Mouse (Mus musculus): ENCODE results near the gene Galm. TPM values are rescaled to one million over a fixed set of nuclear protein-coding genes. Genes with fewer than 3 reads are reported as not detected.

Gene Galm
- polyA plus RNA-seq, 1 experiment from 2014 or later, result 73.5 TPM

DNA sequence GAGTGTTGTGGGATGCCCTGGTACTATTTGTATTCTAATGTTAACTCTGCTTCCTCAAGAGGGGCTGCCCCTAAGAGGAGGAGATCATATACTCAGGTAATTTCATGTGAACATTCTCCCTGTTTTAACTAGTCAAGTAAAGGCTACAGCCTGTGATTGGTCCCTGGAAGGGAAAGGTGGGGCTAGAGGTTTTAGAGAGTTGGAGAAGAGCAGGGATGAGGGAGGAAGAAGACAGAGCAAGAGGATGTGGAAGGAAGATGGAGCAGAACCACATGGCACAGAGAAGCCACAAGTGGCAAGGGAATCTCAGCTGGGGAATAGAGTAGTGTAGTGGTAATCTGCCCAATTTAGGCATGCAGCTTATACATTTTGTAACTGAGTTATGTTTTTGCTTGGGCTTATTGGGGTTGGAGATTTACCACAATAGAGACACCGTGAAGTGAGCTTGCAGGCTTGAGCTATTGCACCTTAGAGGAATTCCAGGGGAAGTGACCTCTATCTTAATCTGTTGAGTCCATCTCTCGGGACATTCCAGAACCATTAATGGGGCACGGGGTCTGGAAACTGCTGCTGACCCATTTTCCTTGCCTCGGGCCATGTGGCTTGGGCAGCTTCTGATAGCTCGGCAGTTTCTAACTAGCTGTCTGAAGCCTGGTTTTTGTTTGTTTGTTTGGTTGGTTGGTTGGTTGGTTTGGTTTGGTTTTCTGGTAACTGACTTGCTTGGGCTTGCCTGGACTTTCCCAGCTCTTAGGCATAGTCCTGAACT, 2.1 kb upstream of the Galm start:
- no peak overlapping the region for H3K4me2 ChIP-seq (replicated peaks; ENCODE audit: low read depth)
- H3K4me1 ChIP-seq (replicated peaks; ENCODE audit: control insufficient read depth, insufficient read depth, low read length), result no peaks in the 10 kb centered on the region
- no peaks in the 10 kb centered on the region for H3K9me3 ChIP-seq (ENCODE audit: control insufficient read depth)
- no peak overlapping the region for H3K4me3 ChIP-seq (ENCODE audit: low read depth, low read length)
- TF ChIP-seq CTCF (IDR thresholded peaks at IDR 0.05; ENCODE audit: low read depth), result no peak
- H3K27ac ChIP-seq (ENCODE audit: low read depth, low read length), result no peak overlapping the region
- no peak for ATAC-seq
- 78% methylated on average over 5 of the region's 5 CpGs for WGBS
- no peak overlapping the region for H3K9ac ChIP-seq (ENCODE audit: low read depth, low read length)
- H3K36me3 ChIP-seq (ENCODE audit: control insufficient read depth, insufficient read depth), result no peaks in the 10 kb centered on the region
- no peaks in the 10 kb centered on the region for H3K27me3 ChIP-seq (replicated peaks; ENCODE audit: control insufficient read depth, insufficient read depth, low read length)

DNA sequence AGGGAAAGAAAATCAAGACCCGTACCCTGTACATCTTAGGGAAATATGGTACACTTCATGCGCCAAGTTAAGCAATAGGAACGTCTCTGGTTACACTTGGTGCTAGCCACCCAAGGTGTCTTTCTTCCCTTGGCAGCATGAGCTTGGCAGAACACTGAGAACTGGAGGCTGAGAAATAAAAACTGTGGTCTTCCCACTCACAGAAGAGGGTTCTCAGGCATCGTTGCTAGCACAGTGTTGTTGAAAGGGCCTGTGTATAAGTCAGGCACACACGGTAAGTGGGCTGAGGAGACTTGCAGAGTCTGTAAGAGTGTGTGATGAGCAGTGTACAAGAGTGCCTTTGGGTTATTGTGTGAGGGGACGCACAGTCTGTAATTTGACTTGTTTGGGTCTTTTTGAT, 1.1 kb upstream of the Galm start:
- Histone ChIP-seq H3K27ac (ENCODE audit: low read depth, low read length) (no peak overlapping the region), H3K36me3 (ENCODE audit: control insufficient read depth, insufficient read depth) (no peaks in the 10 kb centered on the region), H3K27me3 (replicated peaks; ENCODE audit: control insufficient read depth, insufficient read depth, low read length) (no peaks in the 10 kb centered on the region), H3K4me3 (ENCODE audit: low read depth, low read length) (no peak overlapping the region), H3K9ac (ENCODE audit: low read depth, low read length) (no peak overlapping the region), H3K4me2 (replicated peaks; ENCODE audit: low read depth) (no peak overlapping the region), H3K4me1 (replicated peaks; ENCODE audit: control insufficient read depth, insufficient read depth, low read length) (no peaks in the 10 kb centered on the region), H3K9me3 (ENCODE audit: control insufficient read depth) (no peaks in the 10 kb centered on the region)
- 91% methylated on average over 6 of the region's 6 CpGs for WGBS
- no peak for ATAC-seq
- no peak for TF ChIP-seq CTCF (IDR thresholded peaks at IDR 0.05; ENCODE audit: low read depth)

DNA sequence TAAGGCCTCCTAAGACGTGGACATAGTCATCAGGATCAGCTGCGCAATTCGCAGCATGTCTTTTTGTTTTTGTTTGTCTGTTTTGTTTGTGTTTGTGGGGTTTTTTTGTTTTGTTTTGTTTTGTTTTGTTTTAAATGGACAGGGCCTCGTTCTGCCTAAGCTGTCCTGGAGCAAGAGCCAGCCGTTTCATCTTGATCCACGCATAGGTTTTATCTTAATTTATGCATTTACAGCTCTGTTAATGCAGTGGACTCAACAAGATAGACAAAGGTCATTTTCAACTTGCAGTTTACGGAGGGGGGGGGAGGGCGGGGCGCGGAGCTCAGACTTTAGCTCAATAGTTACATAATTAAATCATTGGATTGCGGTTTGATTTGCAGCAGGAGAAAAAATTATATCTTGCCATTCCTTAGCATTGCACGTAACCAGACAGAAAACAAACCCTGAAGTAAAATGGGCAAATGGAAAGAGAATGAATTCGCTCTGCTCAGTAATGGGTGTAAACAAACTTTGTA, 1.3 kb downstream of the Galm start:
- 39% methylated on average over 13 of the region's 13 CpGs for WGBS
- ATAC-seq, result peak; percentile 75
- Histone ChIP-seq H3K4me1 (replicated peaks; ENCODE audit: control insufficient read depth, insufficient read depth, low read length) (no peaks in the 10 kb centered on the region), H3K4me2 (replicated peaks; ENCODE audit: low read depth) (peak overlapping the region; percentile 77), H3K9me3 (ENCODE audit: control insufficient read depth) (no peaks in the 10 kb centered on the region), H3K4me3 (ENCODE audit: low read depth, low read length) (peak overlapping the region; percentile 46; the same call in 1 of the 2 replicates), H3K36me3 (ENCODE audit: control insufficient read depth, insufficient read depth) (no peaks in the 10 kb centered on the region), H3K27ac (ENCODE audit: low read depth, low read length) (peak overlapping the region; percentile 97), H3K27me3 (replicated peaks; ENCODE audit: control insufficient read depth, insufficient read depth, low read length) (no peaks in the 10 kb centered on the region), H3K9ac (ENCODE audit: low read depth, low read length) (peak overlapping the region; percentile 66; the same call in 1 of the 2 replicates)
- no peak for TF ChIP-seq CTCF (IDR thresholded peaks at IDR 0.05; ENCODE audit: low read depth)

DNA sequence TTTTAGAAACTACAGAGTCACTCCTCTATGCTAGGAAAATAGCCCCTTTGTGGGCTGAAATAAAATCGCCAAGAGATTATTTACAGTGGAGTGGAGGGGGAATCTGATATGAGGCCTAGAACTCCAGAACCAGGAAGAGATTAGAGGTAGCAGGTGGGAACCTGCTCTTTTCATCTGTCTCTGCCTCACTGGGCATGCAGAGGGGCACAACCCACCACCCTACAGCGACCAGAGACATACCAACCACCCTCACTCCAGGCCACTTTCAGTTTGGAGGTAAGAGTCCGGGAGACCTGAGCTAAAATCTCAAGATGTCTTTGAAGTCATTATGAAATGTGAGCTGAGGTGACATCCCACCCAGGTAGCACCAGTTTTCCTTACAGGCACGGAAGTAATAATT, 2.1 kb downstream of the Galm start:
- Histone ChIP-seq H3K9ac (ENCODE audit: low read depth, low read length) (peak overlapping the region; percentile 13; the same call in 1 of the 2 replicates), H3K27me3 (replicated peaks; ENCODE audit: control insufficient read depth, insufficient read depth, low read length) (no peaks in the 10 kb centered on the region), H3K9me3 (ENCODE audit: control insufficient read depth) (no peaks in the 10 kb centered on the region), H3K4me2 (replicated peaks; ENCODE audit: low read depth) (peak overlapping the region; percentile 77), H3K36me3 (ENCODE audit: control insufficient read depth, insufficient read depth) (0 out of 2 replicates have a peak, but pooled peaks cover under 1% of the 10 kb centered on the region), H3K4me3 (ENCODE audit: low read depth, low read length) (no peak overlapping the region), H3K27ac (ENCODE audit: low read depth, low read length) (peak overlapping the region; percentile 97), H3K4me1 (replicated peaks; ENCODE audit: control insufficient read depth, insufficient read depth, low read length) (no peaks in the 10 kb centered on the region)
- no peak for ATAC-seq
- WGBS, result 46% methylated on average over 4 of the region's 4 CpGs
- no peak for TF ChIP-seq CTCF (IDR thresholded peaks at IDR 0.05; ENCODE audit: low read depth)

DNA sequence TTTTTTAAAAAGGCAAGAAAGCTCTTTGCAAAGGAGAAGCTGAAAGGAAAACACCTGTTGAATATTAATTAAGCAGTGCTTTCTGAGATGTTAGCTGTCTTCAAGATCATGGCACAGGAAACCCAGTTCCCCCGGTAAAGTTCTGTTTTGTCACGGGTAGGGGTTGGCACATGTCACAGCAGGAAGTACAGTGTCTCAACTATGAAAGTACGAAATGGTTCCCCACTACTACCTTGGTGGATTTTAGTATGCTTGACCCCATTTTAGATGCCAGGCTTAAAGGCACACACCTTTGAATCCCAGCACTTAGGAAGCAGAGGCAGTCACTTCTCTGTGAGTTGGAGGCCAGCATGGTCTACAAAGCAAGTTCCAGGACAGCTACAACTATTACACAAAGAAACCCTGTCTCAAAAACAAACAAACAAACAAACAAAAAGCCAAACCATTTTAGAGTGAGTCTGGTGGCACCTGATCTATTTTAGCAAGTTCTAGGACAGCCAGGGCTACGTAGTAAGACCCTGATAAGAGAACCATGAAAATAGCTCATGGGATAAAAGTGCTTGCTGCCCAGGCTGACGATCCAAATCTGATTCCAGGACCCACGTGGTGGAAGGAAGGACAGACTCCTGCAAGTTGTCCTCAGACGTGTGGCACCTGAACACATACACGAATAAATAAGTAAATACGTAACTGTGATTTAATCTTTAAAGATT, 3.6 kb downstream of the Galm start:
- no peak for TF ChIP-seq CTCF (IDR thresholded peaks at IDR 0.05; ENCODE audit: low read depth)
- H3K27me3 ChIP-seq (replicated peaks; ENCODE audit: control insufficient read depth, insufficient read depth, low read length), result no peaks in the 10 kb centered on the region
- H3K4me1 ChIP-seq (replicated peaks; ENCODE audit: control insufficient read depth, insufficient read depth, low read length), result no peaks in the 10 kb centered on the region
- H3K36me3 ChIP-seq (ENCODE audit: control insufficient read depth, insufficient read depth), result peaks cover 4% of the 10 kb centered on the region; the same call in 1 of the 2 replicates
- H3K4me2 ChIP-seq (replicated peaks; ENCODE audit: low read depth), result peak overlapping the region; percentile 45
- H3K9ac ChIP-seq (ENCODE audit: low read depth, low read length), result no peak overlapping the region
- no peaks in the 10 kb centered on the region for H3K9me3 ChIP-seq (ENCODE audit: control insufficient read depth)
- WGBS, result 35% methylated on average over 9 of the region's 9 CpGs
- ATAC-seq, result no peak
- H3K4me3 ChIP-seq (ENCODE audit: low read depth, low read length), result no peak overlapping the region
- H3K27ac ChIP-seq (ENCODE audit: low read depth, low read length), result peak overlapping the region; percentile 68

DNA sequence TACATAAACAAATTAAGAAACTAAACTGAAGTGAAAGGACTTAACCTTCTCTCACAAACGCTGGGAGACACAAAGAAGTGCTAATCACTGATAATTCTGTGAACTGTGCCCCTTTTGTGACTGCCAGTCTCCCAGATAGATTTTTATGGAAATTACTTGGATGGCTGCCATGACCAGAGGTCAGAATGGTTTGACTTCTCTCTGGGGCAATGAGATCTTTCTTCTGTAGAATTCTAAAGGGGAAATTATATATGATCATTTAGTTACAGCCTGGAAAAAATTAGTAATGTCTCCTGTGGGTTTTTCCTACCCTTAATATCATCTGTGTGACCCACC, 4.1 kb downstream of the Galm start:
- 35% methylated on average over 1 of the region's 1 CpGs for WGBS
- H3K4me3 ChIP-seq (ENCODE audit: low read depth, low read length), result no peak overlapping the region
- peak overlapping the region; percentile 68 for H3K27ac ChIP-seq (ENCODE audit: low read depth, low read length)
- H3K9ac ChIP-seq (ENCODE audit: low read depth, low read length), result no peak overlapping the region
- no peaks in the 10 kb centered on the region for H3K27me3 ChIP-seq (replicated peaks; ENCODE audit: control insufficient read depth, insufficient read depth, low read length)
- peak overlapping the region; percentile 45 for H3K4me2 ChIP-seq (replicated peaks; ENCODE audit: low read depth)
- peaks cover 4% of the 10 kb centered on the region; the same call in 1 of the 2 replicates for H3K36me3 ChIP-seq (ENCODE audit: control insufficient read depth, insufficient read depth)
- H3K9me3 ChIP-seq (ENCODE audit: control insufficient read depth), result no peaks in the 10 kb centered on the region
- TF ChIP-seq CTCF (IDR thresholded peaks at IDR 0.05; ENCODE audit: low read depth), result no peak
- ATAC-seq, result no peak; the same call in 1 of the 2 replicates
- no peaks in the 10 kb centered on the region for H3K4me1 ChIP-seq (replicated peaks; ENCODE audit: control insufficient read depth, insufficient read depth, low read length)
